ENCODE assay signal across 34 mouse cellular contexts in genomic region chr13:114227046-114227445, GRCm38 (mm10).
"Had no signal": no experiment of that assay in that cellular context is flagged by ENCODE, and none has a peak within 500 bp of the region (broad histone marks: within the 10 kb centered on the region; RNA-seq: fewer than 3 reads in every experiment).

No protein-coding gene starts in this region.

- H3K9me3 ChIP-seq: heart, embryonic 10.5 days; heart, embryonic 12.5 days; heart, embryonic 13.5 days; heart, embryonic 15.5 days; hindbrain, embryonic 10.5 days; hindbrain, embryonic 12.5 days; hindbrain, embryonic 13.5 days; hindbrain, embryonic 15.5 days; intestine, embryonic 15.5 days; kidney, embryonic 15.5 days had no signal

- H3K9ac ChIP-seq: heart, embryonic 12.5 days; heart, embryonic 13.5 days; heart, embryonic 15.5 days; hindbrain, embryonic 12.5 days; hindbrain, embryonic 13.5 days; hindbrain, embryonic 14.5 days; hindbrain, embryonic 15.5 days; intestine, embryonic 15.5 days; kidney, embryonic 15.5 days had no signal

- DNase-seq: heart, postnatal 10 days; heart, postnatal 14 days; heart, postnatal 36 days; heart, postnatal 4 days; kidney, adult 11 months; kidney, adult 18-20 months; kidney, adult 2 months; kidney, adult 8-10 months; kidney, adult 9 months; kidney, postnatal 10 days; kidney, postnatal 14 days; kidney, postnatal 25 days; kidney, postnatal 36 days; kidney, postnatal 4 days; layer of hippocampus, adult 9-11 months; layer of hippocampus, postnatal 36 days had no signal

- H3K27me3 ChIP-seq: heart, embryonic 12.5 days; heart, embryonic 13.5 days; heart, embryonic 15.5 days; hindbrain, embryonic 13.5 days; hindbrain, embryonic 15.5 days; intestine, embryonic 15.5 days; kidney, embryonic 15.5 days had no signal

- H3K4me2 ChIP-seq: heart, embryonic 11.5 days; heart, embryonic 12.5 days; heart, embryonic 13.5 days; heart, embryonic 15.5 days; hindbrain, embryonic 12.5 days; hindbrain, embryonic 13.5 days; hindbrain, embryonic 14.5 days; hindbrain, embryonic 15.5 days; intestine, embryonic 15.5 days; kidney, embryonic 15.5 days had no signal

- H3K4me3 ChIP-seq: heart, embryonic 10.5 days; heart, embryonic 12.5 days; heart, embryonic 13.5 days; heart, embryonic 15.5 days; hindbrain, embryonic 10.5 days; hindbrain, embryonic 12.5 days; hindbrain, embryonic 13.5 days; hindbrain, embryonic 15.5 days; intestine, embryonic 15.5 days; kidney, embryonic 15.5 days; layer of hippocampus, adult 2 months had no signal

- ATAC-seq: hindbrain, postnatal 0 days; inflammation-experienced regulatory T-cells, adult 6 months; intestine, embryonic 15.5 days; intestine, embryonic 16.5 days; intestine, postnatal 0 days had no signal

- H3K36me3 ChIP-seq: heart, embryonic 10.5 days; heart, embryonic 12.5 days; heart, embryonic 13.5 days; heart, embryonic 15.5 days; hindbrain, embryonic 10.5 days; hindbrain, embryonic 12.5 days; hindbrain, embryonic 13.5 days; hindbrain, embryonic 15.5 days; intestine, embryonic 15.5 days; kidney, embryonic 15.5 days had no signal

- H3K27ac ChIP-seq: heart, embryonic 10.5 days; heart, embryonic 13.5 days; heart, embryonic 15.5 days; hindbrain, embryonic 10.5 days; hindbrain, embryonic 12.5 days; hindbrain, embryonic 13.5 days; hindbrain, embryonic 14.5 days; hindbrain, embryonic 15.5 days; hindbrain, postnatal 0 days; intestine, embryonic 15.5 days; kidney, embryonic 15.5 days; kidney, postnatal 0 days; layer of hippocampus, adult 2 months had no signal

- H3K4me1 ChIP-seq: hindbrain, embryonic 12.5 days; intestine, embryonic 15.5 days; kidney, embryonic 15.5 days had no signal
